Mouse (Mus musculus) layer of hippocampus, postnatal 10 days (tissue): Measurements from ENCODE around the gene Lhfpl3. TPM values are rescaled to one million over a fixed set of nuclear protein-coding genes. Genes with fewer than 3 reads are reported as not detected.
"Not testable (repeated sequence)": the region's sequence is repeated elsewhere in the genome, so short reads cannot be mapped to it uniquely, and the experiment has no call there.

Experiments used
- DNase-seq, 2 experiments: peaks; one replicate each; pipeline ENCODE4 v3.0.0; 2021; ENCODE audit warnings: low spot score in 2 of 2
- long read RNA-seq: library from polyadenylated mRNA; stranded (forward); transcript quantifications from one replicate; pipeline ENCODE4 v2.0.0, GENCODE M21; 2023
- total RNA-seq, 2 experiments: library from RNA; stranded (reverse); gene quantifications; 2 replicates each; pipeline ENCODE4 v1.2.3; 2021

Lhfpl3 gene
- total RNA-seq: 10 to 100 TPM; 29.5 to 31.1 TPM
- long read RNA-seq, partial matches to known transcripts: 1 of 4 reads
- long read RNA-seq, other reads (novel, unspliced or antisense): 3 of 4 reads

DNA sequence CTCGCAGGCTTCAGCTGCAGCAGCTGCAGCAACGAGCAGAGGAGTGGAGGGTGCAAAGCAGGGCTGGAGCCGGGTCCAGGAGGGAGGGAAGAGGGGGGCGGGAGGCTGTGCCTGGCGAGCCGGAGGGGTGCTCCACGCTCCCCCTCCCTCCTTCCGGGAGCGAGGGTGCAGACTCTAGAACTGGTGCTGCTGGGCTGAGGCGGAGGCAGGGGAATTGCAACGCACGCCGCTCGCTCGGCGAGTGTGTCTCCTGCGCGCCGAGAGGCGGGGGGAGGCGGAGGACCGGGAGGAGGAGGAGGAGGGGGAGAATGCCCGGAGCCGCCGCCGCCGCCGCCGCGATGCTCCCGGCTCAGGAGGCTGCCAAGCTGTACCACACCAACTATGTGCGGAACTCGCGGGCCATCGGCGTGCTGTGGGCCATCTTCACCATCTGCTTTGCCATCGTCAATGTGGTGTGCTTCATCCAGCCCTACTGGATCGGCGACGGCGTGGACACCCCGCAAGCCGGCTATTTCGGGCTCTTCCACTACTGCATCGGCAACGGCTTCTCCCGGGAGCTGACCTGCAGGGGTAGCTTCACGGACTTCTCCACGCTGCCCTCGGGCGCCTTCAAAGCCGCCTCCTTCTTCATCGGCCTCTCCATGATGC, at the start of gene Lhfpl3:
Gene Lhfpl3 (plus strand): TSS at position 175 of the 648 bp plus-strand sequence.
- peak; percentile 37 to 61 for DNase-seq

DNA sequence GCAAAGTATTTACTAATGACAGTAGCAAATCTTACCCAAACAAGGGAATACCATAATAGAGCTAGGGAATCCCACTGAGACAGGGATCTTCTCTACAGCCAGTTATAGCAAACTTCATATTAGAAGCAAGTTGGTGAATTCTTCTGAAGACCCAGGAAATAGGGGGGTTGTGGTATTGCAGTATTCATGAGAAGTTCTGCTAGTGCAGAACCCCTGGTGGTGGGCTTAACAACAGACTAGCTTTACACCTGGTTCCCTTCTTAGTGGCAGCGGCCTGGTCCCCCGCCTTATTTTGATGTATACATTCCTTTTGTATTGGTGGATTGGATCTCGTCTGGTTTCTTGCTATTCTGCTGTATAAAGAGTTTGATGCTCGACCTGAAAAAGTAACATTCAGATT, 39.6 kb upstream of the Lhfpl3 start:
- not testable (repeated sequence) for DNase-seq

DNA sequence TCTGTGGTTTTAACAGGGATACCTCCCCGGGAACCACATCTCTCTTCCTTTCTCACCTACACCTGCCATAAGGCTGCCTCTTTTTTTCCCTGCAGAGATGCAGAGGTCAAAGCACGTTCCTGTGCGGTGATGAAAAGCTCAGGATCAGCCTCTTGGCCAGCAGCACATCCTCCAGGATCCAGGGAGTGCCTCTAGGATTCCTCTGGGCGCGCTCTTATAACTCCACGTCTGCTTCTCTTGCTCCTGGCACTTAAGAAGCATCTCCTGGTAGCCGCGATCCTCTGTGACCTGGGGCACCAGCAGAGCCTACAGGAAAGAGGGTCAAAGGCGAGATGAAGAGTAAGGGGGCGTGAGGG, 352 bp upstream of the Lhfpl3 start:
- no peak for DNase-seq

DNA sequence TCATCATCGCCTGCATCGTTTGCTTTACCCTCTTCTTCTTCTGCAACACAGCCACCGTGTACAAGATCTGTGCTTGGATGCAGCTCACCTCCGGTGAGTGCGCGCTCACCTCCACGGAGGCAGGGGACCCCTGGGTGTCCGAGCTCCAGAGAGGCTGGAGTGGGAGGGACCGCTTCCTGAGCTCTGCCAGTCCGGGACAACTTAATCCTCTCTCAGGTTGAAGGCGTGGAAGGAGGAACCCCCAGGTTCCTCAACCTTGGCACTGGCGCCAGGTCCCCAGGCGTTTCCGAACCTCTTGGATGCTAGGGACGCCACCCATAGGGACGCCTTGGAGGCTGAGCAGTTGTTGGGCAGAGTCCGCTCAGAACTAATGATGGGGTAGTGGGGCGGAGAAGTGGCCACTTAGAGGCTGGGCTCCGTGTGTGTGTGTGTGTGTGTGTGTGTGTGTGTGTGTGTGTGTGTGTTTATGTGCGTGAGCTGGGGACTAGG, 718 bp downstream of the Lhfpl3 start:
- no peak for DNase-seq

DNA sequence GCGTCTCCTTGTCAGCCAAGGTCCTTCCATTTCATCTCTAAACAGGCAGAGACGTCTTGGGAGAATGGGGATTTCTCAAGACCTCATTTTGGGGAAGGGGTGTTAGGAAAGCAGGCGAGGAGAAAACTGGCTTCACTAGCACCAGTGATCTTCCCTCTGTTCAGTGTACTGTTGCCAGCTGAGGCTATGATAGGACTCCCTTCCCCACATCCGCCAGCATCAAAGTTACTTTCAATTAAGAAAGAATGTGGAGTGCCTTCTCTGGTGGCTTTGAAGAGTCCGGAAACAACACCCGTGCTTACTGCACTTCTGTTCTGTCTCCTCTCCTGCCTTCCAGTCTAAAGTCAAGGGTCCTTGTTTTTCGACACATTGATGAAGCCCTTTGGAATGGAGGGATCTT, 1.4 kb downstream of the Lhfpl3 start:
- no peak for DNase-seq

DNA sequence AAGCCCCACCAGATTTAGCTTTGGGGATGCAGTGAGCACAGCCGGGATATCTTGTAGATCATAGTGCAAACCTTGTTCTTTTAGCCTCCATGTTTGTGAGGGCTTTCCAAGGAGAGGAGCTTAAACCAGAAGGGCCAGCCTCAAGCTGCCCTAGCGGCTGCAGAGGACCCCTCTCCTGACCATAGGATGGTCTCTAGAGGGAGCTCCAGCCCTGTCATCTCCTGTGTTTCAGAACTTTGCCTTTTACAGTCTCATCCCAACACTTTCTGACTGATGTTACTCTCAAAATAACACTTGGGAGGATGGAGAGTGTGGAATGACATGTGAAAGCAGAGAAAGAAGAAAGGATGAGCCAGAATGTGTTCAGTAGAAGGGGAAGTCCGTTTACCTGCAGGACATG, 11.4 kb downstream of the Lhfpl3 start:
- peak; percentile 8 to 23 for DNase-seq

DNA sequence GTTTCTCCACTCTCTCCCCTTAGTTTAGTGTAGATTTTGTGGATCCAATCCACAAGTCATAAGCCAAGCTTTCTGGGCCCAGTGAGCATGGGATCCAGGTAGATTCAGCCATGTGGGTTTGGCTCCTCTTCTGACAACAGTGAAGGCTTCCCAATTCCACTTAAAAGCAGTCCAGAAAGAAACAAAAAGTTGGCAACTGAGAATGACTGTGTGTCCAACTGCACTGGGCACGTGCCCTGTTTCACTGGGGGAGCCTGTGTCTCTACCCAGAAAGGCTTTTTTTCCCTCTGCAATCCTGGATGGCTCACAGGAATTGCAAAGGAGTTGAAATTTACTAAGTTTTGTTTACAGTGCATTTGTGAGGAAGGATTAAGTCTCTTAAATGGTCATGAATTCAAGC, 24.9 kb downstream of the Lhfpl3 start:
- DNase-seq: no peak

DNA sequence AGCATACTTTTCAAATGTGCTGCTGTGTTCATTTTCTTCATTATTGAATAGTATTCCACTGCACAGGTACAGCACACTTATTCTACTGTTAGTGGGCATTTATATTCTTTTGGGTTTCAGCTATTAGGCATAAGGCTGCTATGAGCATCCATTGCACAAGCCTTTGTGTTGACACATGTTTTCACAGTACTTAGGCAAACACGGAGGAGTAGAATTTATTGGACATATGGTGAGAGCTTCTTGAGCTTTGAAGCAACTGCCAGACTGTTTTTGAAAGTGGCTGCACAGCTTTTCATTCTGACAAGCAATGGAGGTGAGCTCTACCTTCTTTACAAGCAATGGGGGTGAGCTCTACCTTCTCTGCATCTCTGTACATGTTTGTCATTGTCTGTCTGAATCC, 49.5 kb downstream of the Lhfpl3 start:
- no peak for DNase-seq

DNA sequence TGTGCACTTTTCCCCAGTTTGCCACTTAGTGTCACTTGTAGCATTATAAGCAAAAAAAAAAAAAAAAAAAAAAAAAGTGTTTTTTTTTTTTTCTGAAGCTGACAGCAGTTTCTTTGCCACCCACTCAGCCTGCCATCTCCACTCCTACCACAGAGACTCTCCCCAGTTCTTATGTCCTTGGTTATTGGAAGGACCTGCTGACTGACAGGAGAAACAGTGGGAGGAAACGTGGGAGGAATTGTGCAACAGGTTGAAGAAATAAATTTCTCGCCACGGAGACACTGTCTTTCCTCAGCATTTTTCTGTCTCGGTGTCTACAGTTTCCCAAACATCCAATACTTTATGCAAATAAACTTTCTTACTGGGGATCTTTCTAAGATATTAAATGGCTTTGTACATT, 67.6 kb downstream of the Lhfpl3 start:
- DNase-seq: no peak

DNA sequence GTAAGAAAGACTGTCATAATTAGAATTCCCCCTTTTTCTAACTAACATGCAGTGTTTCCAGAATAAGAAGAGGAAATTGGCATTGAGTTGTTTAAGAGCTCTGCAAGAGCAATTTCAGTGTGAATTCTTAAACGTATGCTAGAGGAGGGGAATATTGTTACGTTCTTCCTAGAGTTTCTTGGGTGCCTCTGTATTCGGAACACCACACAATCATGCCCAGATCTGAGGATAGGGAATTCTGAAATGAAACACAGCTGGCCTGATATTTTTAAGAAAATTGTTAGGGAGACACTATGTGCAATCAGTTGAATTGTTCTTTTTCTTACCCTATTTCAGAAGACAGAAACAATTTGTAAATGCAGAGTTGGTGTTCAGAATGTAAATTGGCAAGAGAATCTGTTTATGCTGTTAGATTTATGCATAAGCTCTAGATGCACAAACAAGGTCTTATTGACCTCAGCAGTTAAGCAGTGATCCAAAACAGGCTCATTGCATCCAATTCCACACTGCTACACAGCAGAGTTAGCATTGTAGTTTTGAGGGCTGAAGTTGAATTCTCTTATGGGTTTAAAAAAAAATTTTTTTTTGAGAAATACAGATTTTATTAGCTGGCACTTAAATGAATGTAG, 84.1 kb downstream of the Lhfpl3 start:
- DNase-seq: no peak

DNA sequence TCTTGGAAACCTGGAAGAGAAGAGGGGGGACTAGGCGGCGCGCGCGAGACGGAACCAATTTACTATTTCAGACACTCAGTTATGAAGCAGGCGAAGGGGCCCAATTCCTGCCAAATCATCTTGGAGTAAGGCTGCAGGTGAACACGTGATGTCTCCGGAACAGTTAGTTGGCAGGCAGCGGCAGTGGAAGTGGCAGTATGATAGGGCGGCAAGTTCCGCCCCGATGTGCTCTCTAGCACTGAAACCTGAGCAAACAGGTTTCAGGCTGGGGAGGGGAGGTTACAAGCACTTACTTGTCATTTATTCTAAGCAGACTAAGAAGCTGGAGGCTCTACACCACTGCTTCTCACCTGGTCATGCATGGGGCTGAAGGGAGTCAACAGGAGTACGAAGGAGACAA, 105.7 kb downstream of the Lhfpl3 start:
- DNase-seq: no peak

DNA sequence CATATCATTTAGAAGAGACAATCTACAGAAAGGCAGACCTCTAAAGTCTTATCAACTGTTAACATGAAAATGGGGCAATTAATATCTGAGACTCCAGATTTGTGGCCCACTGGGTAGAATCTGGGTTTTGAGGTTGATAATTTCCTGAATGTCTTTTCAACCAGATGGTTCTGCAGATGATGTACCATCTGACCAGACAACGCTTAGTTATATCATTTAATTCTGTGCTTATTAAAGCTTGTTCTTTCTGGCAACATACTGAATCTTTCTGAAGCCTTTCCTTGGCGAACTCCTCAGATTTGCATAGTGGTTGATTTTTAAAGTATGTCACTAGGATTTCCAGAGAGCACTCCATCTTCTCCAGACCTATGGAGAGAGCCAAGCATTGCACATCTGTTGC, 107.6 kb downstream of the Lhfpl3 start:
- DNase-seq: no peak

DNA sequence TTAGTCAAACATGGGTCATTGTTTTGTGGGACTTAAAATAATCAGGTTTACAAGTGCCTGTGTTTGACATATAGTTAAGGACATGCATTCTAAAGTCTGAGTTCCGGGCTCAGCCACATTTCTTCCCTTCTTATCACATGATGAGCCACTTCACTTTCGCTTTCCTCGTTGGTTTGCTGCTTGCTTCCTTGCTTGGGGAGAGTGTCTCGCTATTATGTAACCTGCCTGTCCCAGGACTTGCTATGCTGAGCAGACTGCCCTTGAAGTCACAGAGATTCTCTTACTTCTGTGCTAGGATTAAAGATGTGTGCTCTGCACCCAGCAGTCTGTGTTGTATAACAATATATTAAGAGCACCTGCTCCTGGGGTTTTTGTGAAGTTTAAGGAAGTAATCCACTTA, 110.6 kb downstream of the Lhfpl3 start:
- no peak for DNase-seq

DNA sequence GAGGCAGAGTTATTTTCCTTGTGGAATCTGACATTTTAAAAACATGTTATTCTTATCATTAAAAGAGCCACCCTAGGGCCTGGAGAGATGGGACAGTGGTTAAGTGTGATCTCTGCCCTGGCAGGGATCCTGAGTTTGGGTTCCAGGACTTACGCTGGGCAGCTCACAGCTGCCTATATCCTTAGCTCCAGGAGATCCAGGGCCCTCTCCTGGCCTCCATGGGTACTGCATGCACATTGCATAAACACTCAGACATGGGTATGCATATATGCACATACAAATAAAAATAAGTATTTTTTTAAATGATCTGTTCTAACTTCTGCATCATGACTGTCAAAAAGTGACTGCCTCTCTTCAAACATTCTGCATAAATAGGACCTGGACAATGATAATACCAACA, 115.5 kb downstream of the Lhfpl3 start:
- peak; percentile 8 to 30 for DNase-seq

DNA sequence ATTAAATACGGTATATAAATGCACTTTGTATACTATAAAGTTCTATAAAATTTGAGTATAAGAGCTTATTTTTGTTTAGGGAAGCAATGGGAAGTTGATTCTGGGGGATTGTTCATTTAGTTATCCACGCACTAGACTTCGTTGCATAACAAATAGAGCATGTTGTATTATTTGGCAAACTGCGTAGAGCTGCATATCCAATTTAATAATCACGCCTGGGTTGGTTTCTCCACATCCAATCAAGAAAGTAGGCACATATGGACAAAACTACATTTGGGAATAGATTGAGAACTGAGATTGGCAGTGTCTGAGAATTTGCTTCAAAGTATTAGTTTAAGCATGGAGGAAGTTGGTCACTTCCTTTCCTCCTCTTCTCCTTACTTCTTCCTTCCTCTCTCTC, 123.2 kb downstream of the Lhfpl3 start:
- DNase-seq: no peak

DNA sequence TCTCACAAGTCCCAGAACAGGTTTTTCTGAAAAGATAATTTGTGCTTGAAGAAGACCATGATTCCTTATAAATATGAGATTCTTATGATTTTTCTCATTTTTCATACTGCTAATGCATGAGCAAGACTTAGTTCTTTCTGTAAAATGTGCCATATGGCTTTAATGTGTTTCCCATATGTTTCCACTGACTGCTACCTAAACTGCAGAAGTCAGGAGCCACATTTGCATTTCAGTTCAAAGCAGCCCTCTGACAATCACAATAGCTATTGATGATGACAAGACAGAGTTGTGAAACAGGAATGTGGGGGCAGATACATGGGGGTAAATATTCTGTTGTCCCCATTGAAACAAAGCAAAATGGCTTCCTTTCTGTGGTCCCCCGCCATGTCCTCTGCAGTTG, 126.6 kb downstream of the Lhfpl3 start:
- no peak for DNase-seq

DNA sequence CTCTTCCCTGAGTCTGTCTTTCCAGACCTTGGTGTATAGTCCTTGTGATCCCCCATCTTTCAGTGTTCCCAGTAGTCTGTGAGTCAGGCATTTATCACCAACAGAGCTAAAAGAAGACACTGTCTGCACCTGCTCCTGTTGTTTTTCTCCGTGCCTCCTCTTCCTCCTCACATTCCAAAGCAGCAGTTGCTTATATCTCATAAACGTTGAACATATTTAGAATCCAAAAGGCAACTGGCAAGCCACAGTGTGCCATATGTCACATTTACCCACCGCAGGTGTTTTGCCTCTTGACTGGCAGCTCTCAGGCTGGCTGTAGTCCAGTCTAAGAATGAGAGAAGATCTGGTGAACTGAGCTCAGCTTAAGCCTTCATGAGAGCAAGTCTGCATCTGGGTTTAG, 142.5 kb downstream of the Lhfpl3 start:
- DNase-seq: peak in 1 of 2 experiments; percentile 23

DNA sequence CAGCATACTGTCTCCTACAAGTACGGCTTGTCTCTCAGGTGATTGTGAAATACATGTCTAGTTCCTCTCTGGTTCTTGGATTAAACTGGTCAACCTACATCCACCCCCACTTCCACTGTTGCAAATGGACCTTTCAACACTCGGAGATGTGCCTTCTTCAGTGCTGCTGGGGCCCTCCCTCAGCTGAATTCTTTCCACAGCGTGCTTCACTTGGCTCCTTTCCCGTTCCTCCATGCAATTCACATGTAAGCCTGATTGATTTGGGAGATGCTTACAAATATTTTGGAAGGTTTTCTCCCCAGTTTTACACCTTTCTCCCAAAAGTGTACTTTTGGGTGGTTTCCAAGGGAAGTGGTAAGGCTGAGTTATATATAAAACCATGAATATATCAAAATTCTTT, 143.6 kb downstream of the Lhfpl3 start:
- no peak for DNase-seq

DNA sequence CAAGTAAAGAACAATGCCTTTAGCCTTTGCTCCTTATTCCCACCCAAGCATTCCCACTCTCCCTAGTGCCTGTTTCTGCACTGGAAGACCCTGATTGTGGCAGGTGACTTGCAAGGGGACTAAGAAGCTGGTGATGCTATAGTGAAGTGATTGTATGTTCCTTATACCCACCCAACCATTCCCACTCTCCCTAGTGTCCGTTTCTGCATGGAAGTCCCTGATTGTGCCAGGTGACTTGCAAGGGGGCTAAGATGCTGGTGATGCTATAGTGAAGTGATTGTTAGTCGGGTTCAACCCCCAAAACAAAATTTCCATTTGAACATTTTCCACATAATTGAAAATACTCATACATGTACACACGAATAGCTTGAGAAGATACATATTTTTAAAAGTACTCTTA, 151.4 kb downstream of the Lhfpl3 start:
- DNase-seq: no peak

DNA sequence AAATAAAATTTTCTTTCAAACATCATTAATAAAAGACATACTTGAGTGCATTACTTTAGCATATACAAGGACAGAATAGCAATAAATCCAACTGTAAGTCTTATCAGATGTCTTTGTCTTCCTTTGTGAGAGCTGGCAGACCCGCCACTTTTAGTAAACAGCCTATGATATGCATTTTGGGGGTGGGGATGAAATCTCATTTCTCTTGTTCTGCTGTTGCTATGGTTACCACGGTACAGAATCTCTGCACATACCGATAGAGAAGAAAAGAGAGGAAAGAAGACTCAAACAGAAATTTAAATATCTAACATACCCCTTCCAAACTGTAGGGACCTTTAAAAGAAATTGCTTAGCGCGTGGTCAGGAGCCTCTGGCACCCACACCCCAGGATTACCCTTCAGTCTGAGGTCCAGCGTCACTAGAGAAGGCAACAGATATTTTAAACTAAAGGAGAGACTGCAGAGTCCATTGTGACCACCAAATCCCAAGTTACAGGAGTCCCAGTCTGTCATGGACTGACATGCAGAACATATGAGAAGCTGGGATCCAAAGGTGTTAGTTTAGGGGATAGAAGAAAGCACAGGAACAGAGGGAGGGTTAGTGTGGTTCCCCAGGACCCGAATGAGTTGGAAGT, 151.9 kb downstream of the Lhfpl3 start:
- DNase-seq: no peak

DNA sequence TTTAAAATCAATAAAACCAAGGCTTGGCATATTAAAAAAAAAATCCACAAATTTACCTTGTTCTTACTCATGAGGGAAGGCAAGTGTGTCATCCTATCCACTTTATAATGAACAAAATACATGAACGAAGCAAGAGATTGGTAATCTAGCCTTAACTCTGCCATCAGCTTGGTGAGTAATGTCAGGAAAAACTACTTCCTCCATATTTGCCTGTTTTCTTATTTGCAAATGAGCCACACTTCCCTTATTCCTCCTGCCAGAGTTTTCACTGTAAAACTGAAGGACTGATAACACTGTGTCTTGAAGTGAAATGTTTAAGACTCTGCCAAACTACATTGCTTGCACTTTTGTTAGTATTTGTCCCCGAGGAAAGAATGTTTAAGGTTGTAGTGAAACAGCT, 152.7 kb downstream of the Lhfpl3 start:
- DNase-seq: no peak

DNA sequence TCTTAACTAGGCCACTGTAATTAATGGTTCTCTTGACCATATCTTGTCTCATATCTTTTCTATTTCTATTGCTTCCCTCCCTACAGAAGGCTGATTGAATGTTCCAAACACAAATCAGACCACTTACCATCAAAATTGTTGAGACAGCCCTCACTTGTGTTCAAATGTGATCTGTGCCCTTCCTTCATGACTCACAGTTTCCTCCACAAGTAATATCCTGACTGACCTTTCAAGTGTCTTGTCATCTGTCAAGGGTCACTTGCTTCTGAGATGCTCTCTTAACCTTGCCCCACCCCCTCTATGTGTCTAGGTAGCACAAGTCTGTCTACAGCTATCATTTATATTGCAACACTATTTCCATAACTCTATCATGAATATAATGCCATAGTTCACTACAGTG, 154.1 kb downstream of the Lhfpl3 start:
- no peak for DNase-seq

DNA sequence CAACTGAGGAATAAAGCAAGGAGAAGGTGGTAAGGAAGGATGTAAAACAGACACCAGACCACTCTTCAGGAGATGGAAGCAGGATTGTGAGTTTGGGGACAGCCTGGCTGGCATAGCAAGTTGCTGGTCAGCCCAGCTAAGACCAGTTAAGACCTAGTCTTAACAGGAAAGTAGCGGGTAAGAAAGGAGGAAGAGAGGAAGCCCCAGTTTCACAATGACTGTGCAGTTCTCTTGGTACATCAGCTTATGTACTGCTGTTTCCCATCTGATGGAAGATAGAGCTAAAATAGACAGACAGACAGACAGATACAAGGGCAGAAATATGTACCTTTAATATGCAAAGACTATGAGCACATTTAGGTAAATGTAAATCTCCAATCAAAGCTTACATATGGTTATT, 171.3 kb downstream of the Lhfpl3 start:
- no peak for DNase-seq
